Mouse (Mus musculus): Measurements from ENCODE around the gene Siglecf.

Gene Siglecf

GRCm38 (mm10) chr7:43362021-43362420 is 10.9 kb downstream of the Siglecf start:
- DNase-seq (ENCODE audit: low spot score in 2 of 2) = no peak

GRCm38 (mm10) chr7:43378226-43378625 is 27.1 kb downstream of the Siglecf start:
- DNase-seq (ENCODE audit: low spot score in 2 of 2) = no peak

- no peak for DNase-seq (ENCODE audit: low spot score in 2 of 2)
These were observed 41.4 kb downstream of the Siglecf start for GRCm38 (mm10) chr7:43392349-43393121.

GRCm38 (mm10) chr7:43399501-43399900 is 48.4 kb downstream of the Siglecf start:
- DNase-seq (ENCODE audit: low spot score in 2 of 2) = no peak

- no peak for DNase-seq (ENCODE audit: low spot score in 2 of 2)
These were observed 51.6 kb downstream of the Siglecf start for GRCm38 (mm10) chr7:43402718-43403117.

- no peak for DNase-seq (ENCODE audit: low spot score in 2 of 2)
These were observed 56.4 kb downstream of the Siglecf start for GRCm38 (mm10) chr7:43407573-43407972.

DNA sequence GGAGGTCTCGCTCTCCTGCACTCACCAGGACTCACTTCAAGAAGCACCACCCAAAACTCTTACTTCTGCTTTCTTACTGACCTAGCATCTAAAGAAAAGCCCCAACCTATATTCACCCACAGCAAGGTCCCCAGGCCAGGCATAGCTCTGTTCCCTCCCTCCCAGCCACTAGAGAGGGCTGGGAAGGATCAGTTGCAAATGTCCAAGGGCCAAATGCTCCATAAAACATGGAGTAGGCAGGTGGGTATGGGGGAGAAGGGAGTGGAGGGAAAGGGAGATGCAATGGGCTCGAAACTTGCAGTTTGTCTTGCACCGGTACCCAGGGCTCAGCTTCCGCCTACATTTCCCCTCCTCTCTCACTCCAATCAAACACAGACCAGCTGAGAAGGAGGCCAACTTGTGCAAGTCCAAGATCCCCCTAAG is 57.0 kb downstream of the Siglecf start, which contains the start of gene Siglecg:
TSS of gene Siglecg (plus strand) at position 74 of the 423 bp plus-strand sequence.
- DNase-seq (ENCODE audit: low spot score in 2 of 2) = no peak

DNA sequence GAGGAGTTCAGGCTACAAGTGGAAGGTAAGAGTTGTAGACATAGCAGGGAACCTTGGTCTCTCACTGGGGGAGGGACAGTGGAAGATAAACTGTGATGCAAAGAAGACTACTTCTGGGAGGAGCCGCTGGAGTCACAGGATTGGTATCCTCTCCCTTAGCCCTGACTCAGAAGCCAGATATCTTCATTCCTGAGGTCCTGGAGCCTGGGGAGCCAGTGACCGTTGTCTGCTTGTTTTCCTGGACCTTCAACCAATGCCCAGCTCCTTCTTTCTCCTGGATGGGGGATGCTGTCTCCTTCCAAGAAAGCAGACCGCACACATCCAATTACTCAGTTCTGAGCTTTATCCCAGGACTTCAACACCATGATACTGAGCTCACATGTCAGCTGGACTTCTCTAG is 57.9 kb downstream of the Siglecf start:
- no peak for DNase-seq (ENCODE audit: low spot score in 2 of 2)

Data from frontal cortex, postnatal 25 days (tissue).